Mouse (Mus musculus) cerebellum, adult 2 months (tissue): ENCODE results near the gene Adgre5. TPM values are rescaled to one million over a fixed set of nuclear protein-coding genes. Genes with fewer than 3 reads are reported as not detected.

Experiments
- DNase-seq, 2 experiments: peaks; one replicate each; pipeline ENCODE4 v3.0.0; 2021
- H3K27ac ChIP-seq: fragments of 200-500 bp; 2 replicates; pipeline ENCODE4 v1.5.1; 2012; ENCODE audit warnings: low read length, control low read depth, inconsistent platforms; ENCODE audit not compliant: insufficient read depth
- H3K27me3 ChIP-seq: fragments of 200-500 bp; 2 replicates; pipeline ENCODE4 v1.6.1; 2012; ENCODE audit warnings: inconsistent platforms, mild to moderate bottlenecking, low read length, moderate library complexity; ENCODE audit not compliant: control insufficient read depth, insufficient read depth
- H3K4me1 ChIP-seq: fragments of 200-500 bp; 2 replicates; pipeline ENCODE4 v1.6.1; 2011; ENCODE audit warnings: low read length; ENCODE audit not compliant: control insufficient read depth, insufficient read depth
- H3K4me3 ChIP-seq: fragments of 200-500 bp; replicated peaks from 2 replicates; pipeline ENCODE3; 2011; ENCODE audit warnings: mild to moderate bottlenecking, low read depth, low read length, control low read depth; ENCODE audit not compliant: insufficient read depth
- CTCF ChIP-seq: fragments of 200-500 bp; IDR thresholded peaks from 2 replicates; pipeline ENCODE4 v1.5.1; 2011; ENCODE audit warnings: low read depth, mild to moderate bottlenecking, control low read depth, low read length, moderate library complexity, borderline replicate concordance; ENCODE audit not compliant: insufficient read depth
- POLR2A ChIP-seq: fragments of 200-500 bp; IDR thresholded peaks from 2 replicates; pipeline ENCODE4 v1.6.1; 2011; ENCODE audit warnings: low read length, control low read depth, borderline replicate concordance; ENCODE audit not compliant: insufficient read depth
- WGBS: fragments of 180-500 bp; shearing (Covaris S2); methylation state at CpG from one replicate; pipeline ENCODE4 v1.1.7; 2018; 5-methylcytosine and 5-hydroxymethylcytosine counted together
- polyA plus RNA-seq: library from polyadenylated mRNA; depleted of rRNA; stranded (reverse); fragments of >200 nt; gene quantifications from 2 replicates; pipeline ENCODE4 v1.2.3, GENCODE M21; 2012; rRNA removed

Adgre5 gene
- polyA plus RNA-seq, 1 experiment: 23.8 TPM

DNA sequence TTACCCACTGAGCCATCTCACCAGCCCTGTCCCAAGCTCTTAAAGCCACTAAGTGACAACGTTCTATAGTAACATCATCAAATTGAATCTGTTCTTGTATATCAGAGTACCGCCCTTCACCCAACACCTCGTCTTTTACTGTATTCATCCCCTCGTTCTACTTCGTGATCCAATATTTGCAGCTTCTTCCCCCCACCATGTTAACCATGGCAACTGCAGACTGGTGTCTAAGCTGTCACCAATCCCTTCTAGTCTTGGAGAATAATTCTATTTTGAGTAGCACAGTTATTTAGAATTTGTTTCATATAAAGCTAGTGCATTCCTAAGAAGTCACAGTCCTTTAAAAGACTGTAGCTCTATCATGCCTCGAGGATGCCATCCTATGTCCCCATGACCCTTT is 51.9 kb downstream of the Adgre5 start:
- WGBS: 87% methylated on average over 6 of the region's 6 CpGs
- Histone ChIP-seq H3K27me3 (no peaks in the 10 kb centered on the region), H3K27ac (no peak overlapping the region), H3K4me1 (no peaks in the 10 kb centered on the region), H3K4me3 (no peak overlapping the region)
- no peak for DNase-seq
- TF ChIP-seq CTCF (no peak), POLR2A (no peak)

DNA sequence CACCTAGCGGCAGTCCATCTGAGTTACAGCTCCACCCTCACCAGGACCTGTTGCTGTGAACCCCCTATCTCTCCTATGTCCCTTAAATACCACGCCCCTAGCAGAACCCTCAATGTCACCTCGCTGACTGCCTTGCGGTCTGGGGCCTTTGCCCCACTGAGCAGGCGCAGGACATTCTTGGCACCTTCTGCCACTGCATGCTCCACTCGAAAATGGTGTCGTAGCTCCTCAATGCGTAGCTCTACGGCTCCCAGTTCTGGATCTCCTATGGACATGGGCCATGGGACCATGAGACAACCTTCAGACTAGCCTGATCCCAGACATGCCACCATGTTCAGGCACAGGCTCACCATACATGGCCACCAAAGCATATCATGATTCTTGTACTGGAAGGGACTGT is 56.6 kb downstream of the Adgre5 start:
- no peak for DNase-seq
- Histone ChIP-seq H3K27ac (no peak overlapping the region), H3K27me3 (no peaks in the 10 kb centered on the region), H3K4me3 (no peak overlapping the region), H3K4me1 (no peaks in the 10 kb centered on the region)
- WGBS: 94% methylated on average over 9 of the region's 9 CpGs
- TF ChIP-seq CTCF: no peak
- no peak for TF ChIP-seq POLR2A

DNA sequence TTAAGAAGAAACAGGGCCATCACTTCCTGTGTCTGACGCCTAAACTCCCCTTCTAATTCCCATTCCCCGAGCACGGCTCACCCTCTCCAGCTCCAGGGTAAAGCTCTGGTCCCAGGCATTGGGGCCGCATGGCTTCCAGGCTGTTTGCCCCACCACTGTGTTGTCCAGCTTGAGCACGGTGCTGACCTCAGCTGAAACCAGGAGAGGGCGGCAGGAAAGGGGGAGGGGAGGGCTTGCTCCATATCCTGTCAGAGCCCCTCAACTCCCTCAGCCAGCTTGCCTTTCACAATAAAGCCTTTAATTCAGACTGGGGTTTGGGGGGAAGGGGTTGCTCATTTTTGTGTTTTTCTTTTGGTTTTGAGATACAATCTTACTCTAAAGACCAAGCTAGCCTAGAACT is 60.0 kb downstream of the Adgre5 start:
- 45% methylated on average over 6 of the region's 6 CpGs for WGBS
- TF ChIP-seq POLR2A (no peak), CTCF (no peak)
- H3K27ac ChIP-seq: no peak overlapping the region

DNA sequence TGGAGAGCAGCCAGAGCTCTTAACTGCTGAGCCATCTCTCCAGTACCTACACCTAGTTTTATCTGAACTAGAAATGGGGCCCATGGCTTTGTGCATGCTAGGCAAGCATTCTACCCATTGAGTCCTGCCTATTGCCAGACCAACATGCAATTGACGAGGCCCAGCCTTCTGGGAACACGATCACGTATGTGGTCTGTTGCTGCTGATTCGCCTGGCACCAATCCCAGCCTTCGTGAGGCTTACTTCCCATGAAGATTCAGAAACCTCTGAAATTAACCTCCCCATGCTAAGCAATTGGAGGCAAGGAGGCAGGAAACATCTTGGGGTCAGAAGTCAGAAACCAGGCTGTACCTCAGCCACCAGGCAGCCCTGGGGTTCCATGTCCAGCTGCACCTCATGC is 60.5 kb downstream of the Adgre5 start:
- Histone ChIP-seq H3K4me1 (no peaks in the 10 kb centered on the region), H3K27me3 (no peaks in the 10 kb centered on the region), H3K27ac (no peak overlapping the region), H3K4me3 (no peak overlapping the region)
- no peak for DNase-seq
- WGBS: 62% methylated on average over 5 of the region's 5 CpGs
- TF ChIP-seq POLR2A: no peak
- TF ChIP-seq CTCF: no peak

More for the DNA sequence above, 60.0 kb downstream of the Adgre5 start:
- Histone ChIP-seq H3K4me1 (no peaks in the 10 kb centered on the region), H3K4me3 (no peak overlapping the region), H3K27me3 (no peaks in the 10 kb centered on the region)
- no peak for DNase-seq

DNA sequence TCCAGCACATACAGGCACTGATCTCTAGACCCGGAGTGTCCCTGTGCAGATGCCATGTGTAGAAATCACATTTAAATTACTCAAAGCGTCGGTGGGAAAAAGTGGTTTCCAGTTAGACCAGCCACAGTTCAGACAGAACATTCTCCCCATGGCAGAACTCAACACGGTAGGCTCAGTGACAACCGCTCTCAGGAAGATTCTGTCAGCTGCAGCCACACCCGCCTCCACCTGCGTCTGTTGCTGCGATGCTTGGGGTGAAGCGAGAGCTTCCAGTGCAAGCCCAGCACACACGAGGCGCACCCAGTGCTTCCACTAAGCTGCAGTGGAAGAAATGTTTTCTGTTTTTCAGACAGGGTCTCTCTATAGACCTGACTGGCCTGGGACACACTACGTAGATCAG is 61.3 kb downstream of the Adgre5 start:
- WGBS: 94% methylated on average over 12 of the region's 12 CpGs
- Histone ChIP-seq H3K4me1 (no peaks in the 10 kb centered on the region), H3K4me3 (no peak overlapping the region), H3K27me3 (no peaks in the 10 kb centered on the region), H3K27ac (no peak overlapping the region)
- no peak for DNase-seq
- no peak for TF ChIP-seq POLR2A
- no peak for TF ChIP-seq CTCF

DNA sequence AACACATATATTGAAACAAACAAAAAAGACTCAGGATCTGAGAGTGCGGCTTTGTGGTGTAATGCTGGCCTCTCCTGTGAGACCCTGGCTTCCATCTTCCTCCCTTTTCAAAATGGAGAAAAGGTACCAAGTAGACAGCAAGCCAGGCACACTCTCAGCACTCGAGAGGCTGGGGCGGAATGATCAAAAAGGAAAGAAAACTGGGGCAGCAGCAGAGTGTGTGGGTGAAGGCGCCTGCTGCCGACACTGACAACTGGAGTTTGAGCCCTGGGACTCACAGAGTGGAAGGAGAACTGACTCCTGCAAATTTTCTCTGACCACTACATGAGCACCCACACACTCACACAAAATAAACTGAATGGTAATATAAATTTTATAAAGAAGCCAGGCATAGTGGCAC is 66.6 kb downstream of the Adgre5 start:
- H3K27ac ChIP-seq: no peak overlapping the region
- H3K4me3 ChIP-seq: no peak overlapping the region
- no peaks in the 10 kb centered on the region for H3K27me3 ChIP-seq
- WGBS: 86% methylated on average over 5 of the region's 5 CpGs
- TF ChIP-seq POLR2A (no peak), CTCF (no peak)
- DNase-seq: no peak
- H3K4me1 ChIP-seq: no peaks in the 10 kb centered on the region

Other genes with a start within 250 kb of the Adgre5 start
- not detected in 2 replicates for gene Olfr370, start 205.5 kb downstream of the Adgre5 start, polyA plus RNA-seq
- 394 and 445 TPM in 2 replicates for gene Ndufb7, start 174.7 kb downstream of the Adgre5 start, polyA plus RNA-seq
- gene Tecr, start 133.4 kb downstream of the Adgre5 start, polyA plus RNA-seq: 1,238 and 1,304 TPM in 2 replicates
- 29.9 and 33.0 TPM in 2 replicates for gene Dnajb1, start 133.1 kb downstream of the Adgre5 start, polyA plus RNA-seq
- gene Gipc1, start 88.6 kb downstream of the Adgre5 start, polyA plus RNA-seq: 51.3 and 51.7 TPM in 2 replicates
- 0.76 and 0.77 TPM in 2 replicates for gene Ptger1, start 74.6 kb downstream of the Adgre5 start, polyA plus RNA-seq
- gene Pkn1, start 42.1 kb downstream of the Adgre5 start, polyA plus RNA-seq: 59.8 and 62.7 TPM in 2 replicates
- 30.0 and 31.5 TPM in 2 replicates for gene Ddx39, start 26.1 kb downstream of the Adgre5 start, polyA plus RNA-seq
- 164 and 184 TPM in 2 replicates for gene Adgrl1, start 158.8 kb upstream of the Adgre5 start, polyA plus RNA-seq
- gene Gm10644, start 213.9 kb upstream of the Adgre5 start, polyA plus RNA-seq: 0.56 and 0.74 TPM in 2 replicates
- 2.0 and 2.5 TPM in 2 replicates for gene Asf1b, start 214.2 kb upstream of the Adgre5 start, polyA plus RNA-seq
- gene Prkaca, start 231.7 kb upstream of the Adgre5 start, polyA plus RNA-seq: 235 and 256 TPM in 2 replicates